Mouse (Mus musculus) thymus, postnatal 10 days (tissue): ENCODE results near the gene 1700057G04Rik.
"Not testable (repeated sequence)": the region's sequence is repeated elsewhere in the genome, so short reads cannot be mapped to it uniquely, and the experiment has no call there.

ENCODE experiments used
- DNase-seq, 2 experiments: peaks; one replicate each; pipeline ENCODE4 v3.0.0; 2021; ENCODE audit warnings: low spot score in 2 of 2

Gene 1700057G04Rik

DNA sequence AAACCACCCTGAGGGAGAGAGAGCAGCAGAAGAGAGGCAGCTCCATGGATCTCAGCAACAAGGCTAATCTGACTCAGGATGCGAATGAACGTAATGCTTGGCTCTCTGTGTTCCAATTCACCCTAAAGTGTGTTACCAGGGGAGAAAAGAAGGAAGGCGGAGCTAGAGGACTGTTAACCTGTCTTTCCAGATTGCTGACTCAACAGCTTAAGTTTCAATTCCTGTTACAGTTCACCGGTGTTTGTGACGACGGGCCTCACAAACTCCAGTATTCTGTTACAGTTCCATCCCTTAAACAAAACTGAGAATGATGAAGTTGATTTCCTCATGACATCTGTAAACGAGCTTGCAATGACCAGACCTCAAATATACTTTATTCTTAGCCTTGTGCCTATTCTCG is 4.1 kb upstream of the 1700057G04Rik start:
- DNase-seq: no peak

DNA sequence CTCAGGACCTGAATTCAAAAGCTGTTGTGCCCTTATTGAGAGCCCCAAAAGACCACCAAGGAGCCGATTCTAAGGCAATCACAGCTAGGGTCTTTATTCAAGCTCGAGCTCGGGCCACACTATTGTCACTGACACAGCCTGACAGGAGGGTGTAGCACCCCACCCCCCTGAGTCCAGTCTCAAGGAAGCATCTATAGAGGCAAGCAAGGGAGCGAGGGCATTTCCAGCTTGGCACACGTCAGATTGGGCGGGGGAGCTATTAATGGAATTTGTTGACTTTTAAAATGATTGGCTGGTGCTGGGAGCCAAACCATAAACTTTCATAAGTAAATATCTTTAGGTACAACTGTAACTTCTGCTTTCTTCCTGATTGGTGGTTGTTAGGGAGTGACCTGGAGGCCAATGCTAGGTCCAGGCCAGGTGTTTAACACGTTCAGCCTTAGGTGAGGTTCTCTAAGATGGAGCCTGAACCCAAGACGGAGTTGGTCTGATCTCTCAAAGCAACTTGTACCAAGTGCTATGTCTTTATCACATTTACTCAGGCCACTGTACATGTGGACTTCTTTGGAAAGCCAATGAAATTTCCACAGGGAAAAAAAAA is 3.5 kb upstream of the 1700057G04Rik start:
- DNase-seq: no peak

DNA sequence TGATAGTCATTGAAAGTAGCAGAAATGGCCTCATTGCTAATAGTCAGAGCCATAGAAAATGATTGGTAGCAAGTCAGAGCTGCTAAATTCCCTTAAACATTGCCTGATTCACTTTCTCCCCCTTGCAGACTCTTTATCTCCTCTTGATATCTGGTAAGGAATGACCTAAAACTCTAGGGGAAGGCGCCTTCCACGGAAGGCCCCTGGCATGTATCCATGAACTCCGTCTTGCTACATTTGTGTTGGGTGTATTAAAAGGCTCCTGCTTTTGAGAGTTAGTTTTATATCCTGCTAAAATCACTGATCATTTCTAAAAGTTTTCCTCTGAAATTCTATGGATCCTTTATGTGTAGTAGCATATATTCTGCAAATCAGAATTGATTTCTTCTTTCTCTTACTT is 7.6 kb downstream of the 1700057G04Rik start:
- DNase-seq: no peak

DNA sequence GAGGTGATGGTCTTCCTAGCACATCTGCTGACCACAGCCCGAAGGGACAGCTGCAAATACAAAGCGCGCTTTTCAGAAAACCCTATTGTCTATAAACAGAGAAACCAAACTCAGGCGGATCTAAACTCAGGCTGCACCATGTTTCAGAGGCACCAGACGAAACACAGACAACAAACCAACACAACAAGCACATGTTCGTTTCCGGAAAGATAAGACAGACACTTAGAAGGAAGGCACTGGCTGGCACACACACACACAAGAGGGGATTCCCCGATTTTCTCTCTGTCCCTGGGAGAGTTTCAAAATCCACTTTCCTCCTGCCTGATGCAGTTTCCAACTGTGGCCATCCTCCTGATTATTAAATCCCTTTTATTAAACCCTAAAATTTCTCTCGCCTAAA is 16.8 kb downstream of the 1700057G04Rik start:
- not testable (repeated sequence) for DNase-seq

DNA sequence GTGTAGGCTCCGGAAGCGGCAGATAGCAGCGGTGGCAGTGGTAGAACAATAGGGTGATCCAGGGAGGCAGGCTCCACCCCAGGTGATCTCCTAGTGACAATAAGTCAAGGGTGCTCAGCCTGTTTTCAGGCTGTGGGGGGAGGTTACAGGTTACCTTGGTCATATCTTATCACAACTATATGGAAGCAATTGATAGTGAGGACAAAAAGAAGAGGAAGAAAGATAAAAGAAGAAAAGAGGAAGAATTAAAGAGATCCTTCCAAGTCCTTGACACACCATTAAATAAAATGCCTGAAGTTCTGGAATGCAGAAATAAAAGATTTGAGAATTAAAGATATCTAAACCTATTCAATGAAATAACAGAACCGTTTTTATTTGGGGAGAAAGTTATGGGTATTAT is 17.6 kb downstream of the 1700057G04Rik start:
- DNase-seq: no peak

DNA sequence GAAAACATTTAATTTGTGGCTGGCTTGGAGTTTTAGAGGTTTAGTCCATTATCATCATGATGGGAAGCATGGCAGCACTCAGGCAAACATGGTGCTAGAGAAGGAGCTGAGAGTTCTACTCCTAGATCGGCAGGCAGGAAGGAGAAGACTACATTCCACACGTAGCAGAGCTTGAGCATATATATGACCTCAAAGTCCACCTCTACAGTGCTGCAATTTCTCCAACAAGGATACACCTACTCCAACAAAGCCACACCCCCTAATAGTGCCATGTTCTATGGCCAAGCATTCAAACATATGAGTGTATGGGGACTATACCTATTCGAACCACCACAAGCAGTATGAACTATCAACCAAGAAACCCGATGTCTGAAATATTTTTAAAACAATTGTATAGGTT is 22.2 kb downstream of the 1700057G04Rik start:
- DNase-seq: no peak

DNA sequence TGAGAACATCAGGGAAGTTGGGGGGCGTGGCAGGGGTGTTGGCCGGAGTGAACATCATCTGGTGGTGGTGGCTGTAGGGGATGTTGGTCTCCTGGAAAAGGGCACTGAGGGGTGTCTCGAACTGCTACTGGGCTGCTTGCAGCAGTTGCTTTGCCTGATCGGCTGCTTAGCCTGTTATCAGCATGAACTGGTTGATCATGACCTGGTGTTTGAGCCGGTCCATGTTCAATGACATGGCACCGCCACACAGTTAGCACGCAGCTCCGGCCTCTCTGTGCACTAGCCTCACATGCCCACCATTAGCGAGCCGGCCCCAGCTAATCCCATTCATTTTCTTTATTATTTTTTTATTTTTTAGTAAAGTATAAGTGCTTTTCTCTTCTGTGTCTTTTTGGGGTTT is 25.7 kb downstream of the 1700057G04Rik start:
- DNase-seq: no peak

DNA sequence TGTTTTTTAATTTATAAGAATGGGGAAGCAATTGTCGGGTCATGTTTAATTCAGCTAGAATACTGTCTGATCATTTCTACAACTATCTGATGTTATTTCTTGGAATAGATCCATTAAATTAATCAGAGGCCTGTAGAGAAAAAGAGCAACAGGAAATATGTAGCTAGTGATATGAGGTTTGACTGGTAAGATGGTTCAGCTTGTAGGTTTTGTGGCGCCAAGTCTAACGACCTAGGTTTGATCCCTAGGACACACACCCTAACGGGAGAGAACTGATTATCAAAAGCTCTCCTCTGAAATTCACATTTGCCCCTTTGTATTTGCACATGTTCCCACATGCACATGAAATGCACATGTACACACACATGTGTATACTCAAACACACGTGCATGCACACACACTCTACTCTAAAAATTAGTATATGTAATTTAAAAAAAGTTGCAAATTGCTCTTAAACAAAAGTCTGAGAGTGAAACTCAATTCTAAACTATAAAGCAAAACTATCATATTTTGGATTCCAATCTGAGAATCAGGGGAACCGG is 26.2 kb downstream of the 1700057G04Rik start:
- DNase-seq: no peak

DNA sequence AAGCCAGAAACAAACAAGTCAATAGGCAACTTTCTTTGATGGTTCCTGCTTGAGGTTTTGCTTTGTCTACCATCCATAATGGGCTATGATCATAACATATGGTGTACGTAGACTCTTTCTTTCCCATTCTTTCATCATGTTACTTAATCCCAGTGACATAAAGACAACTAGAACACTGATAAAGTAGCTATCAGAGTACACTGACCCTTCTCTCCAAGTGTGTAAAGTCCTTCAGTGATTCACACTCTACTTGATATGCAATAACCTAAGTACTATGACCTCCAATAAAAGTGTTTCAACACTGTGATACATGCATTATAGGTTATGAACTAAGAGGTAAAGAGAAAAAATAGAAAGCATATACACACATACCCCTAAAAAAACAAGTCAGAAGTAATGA is 27.9 kb downstream of the 1700057G04Rik start:
- no peak for DNase-seq

DNA sequence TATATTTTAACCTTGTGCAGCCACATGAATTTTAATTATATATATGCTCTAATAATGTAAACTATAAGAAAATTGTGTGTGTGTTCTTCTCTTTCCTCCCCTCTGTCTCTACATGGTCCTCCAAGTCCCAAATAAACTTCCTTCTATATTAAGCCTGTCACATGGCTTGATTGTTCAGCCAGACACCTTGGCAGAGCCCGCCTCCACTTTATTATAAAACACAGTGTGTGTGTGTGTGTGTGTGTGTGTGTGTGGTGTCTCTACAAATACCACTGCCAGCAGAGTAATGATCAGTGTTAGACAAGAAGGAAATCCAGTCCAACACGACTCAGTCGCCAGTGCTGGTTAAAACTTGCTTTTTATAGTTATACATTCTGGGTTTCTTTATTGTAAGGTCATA is 28.5 kb downstream of the 1700057G04Rik start:
- DNase-seq: no peak

DNA sequence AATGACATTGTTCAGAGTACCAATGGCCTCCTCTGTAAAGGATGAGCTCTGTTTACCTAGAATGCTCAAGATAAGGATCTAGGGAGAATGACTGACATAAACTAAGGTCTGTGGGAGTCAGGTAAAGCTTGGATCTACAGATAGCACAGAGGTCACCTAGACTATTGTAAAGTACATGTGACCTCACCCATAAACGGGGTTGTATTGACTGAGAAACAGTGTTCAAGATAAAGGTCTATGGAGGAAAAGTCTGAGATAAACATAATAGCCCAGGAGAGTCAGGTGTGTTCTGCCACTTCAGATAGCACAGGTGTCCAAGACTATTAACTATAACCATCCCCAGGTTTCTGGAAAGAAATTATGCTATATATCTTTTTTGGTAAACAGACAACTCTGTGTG is 29.8 kb downstream of the 1700057G04Rik start:
- DNase-seq: no peak

DNA sequence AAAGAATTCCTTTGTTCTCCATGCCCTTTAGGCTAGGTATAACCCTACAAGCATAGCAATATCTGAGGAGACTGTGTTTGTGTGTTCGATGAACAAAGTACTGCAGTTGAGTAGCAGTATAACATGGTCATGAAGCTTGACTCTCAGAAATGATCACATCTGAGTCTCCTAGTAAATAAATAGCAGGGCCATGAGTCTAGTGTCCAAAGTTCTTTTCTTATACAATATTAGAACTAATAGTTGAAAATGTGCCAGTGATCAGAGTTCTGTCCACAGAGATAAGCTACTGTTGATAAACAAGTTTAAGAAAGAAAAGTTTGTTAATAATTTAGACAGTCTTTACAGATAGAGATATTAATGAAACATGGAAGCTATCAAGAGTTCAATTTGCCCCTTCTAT is 42.7 kb downstream of the 1700057G04Rik start:
- DNase-seq: no peak

DNA sequence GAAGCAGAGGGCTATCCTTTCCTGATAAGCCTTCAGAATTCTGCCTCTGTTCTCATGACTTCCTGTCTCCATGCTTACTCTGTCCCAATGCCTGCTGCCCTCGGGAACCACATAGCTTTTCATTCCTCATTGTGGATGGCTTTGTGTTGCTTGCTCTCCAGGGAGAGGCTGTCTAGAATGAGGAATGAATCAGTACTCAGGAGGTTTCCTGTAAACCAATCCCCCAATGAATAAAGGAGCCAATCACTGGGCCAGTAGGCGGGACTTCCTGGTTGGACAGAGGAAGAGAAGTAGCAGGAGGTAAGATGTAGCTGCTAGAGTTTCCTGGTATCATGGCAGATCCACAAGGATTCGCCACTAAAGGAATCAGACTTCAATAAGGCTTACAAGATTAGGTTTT is 44.1 kb downstream of the 1700057G04Rik start:
- no peak for DNase-seq

DNA sequence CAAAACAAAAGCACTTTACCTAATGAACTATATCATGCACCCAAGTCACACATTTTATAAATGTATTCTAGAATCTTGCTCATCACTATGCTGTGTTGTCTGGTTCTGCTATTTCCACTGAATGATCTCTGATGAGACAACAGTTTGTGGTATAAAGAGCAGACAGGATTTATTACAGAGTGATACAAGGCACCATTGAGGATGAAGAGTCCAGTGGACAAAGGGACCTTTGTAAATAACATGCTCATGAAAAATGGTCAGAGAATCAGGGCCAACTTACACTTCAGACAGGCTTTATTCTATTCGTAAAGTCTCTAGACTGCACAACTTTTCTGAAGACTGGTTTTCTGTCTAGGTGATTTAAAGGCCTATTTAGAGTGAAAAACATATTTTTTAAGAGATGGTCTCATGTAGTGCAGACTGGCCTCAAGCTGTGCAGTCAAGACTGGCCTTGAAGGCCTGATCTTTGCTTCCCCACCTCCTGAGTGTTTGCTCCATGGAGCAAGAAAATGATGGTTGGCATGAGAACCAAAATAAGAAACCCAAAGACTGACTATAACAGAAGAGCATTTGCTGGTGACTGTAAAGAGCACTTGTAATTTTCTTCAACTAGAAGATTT is 51.6 kb downstream of the 1700057G04Rik start:
- DNase-seq: no peak

DNA sequence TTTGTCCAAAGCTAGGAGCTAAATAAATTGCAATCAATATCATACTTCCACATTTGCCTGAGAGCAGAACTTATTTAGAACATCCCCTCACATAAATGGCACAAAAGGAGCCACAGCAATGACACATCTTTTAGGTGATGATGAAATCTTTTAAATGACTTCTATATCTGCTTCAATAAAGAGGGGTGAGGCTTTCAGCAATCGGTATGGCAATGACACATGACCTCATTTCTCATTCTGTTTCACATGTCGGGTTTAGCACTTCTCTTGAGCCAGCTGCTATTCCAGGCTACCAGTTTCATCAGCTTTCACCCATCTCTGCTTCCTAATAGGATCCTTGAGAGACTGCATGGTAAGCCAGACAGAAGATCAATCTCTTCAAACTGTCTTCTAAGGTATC is 54.3 kb downstream of the 1700057G04Rik start:
- no peak for DNase-seq

DNA sequence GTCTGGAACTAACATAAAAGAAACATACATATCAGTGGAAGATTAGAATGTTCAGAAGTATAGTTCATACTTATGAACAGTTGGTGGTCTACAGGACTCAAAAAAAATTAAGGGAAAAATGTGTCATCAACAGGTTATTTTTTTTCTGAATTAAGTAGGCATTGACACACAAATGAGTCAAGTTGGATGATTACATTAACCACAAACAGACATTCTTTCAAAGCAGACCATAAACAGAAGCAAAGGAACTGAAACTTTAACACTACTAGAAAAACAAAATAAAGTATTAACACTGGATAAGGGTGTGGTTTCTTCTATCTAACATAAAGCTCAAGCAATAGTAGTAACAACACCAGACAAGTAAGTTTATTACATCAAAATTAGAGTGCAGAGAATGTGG is 59.7 kb downstream of the 1700057G04Rik start:
- no peak for DNase-seq

DNA sequence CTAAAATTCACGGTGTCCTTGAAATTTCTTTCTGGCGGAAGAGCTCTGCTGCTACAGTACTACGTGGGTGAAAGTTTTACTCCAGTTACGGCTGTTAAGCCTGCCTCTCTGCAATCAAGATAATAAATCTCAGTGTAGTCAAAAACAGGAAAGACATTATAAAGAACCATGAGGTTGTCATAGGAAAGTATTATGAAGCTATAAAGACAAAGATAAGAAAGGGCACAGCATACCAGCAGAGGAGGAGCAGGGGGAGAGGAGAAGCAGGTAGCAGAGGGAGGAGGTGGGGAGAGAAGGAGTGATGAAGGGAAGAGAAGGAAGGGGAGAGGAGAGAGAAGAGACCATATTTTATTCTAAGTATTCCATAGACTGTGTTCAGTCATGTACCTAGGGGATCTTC is 64.7 kb downstream of the 1700057G04Rik start:
- DNase-seq: no peak

DNA sequence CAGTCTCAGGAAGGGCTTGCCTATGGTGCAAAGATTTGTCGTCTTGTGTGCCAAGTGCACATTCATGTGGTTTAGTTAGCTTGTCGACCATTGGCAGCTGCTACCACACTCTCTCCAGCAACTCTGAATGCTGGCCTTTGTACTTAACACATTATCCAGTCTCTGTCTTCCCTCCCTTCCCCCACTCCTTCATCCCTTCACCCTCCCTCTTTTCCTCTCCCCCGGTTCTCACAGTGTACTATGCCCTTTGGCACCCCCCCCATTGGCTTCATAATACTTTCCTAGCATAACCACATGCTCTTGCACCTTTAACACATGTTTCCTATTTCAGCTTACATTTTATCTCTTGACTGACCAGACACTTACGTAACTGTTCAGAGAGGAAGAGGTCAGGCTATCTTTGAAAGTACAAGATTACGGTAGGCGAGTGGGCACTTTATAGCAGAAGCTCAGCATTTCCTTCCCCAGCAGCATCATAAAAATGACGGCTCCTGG is 65.6 kb downstream of the 1700057G04Rik start:
- DNase-seq: no peak

DNA sequence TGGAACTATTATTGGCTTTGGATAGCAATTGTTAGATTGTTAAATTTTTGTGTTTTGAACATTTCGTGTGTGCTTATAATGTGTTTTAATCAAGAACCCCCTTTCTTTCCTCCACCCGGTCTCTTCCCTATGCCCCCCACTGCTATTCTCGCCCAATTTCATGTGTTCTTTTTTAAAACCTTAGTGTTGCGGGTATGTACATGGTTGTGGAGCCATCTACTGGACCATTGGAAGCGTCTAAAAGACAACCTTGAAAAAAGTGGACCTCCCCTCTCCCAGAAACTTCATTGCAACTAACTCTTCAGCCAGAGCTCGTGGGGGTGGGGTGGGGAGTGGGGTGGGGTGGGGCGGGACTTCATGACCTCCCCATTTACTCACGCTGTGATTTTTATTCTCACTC is 66.2 kb downstream of the 1700057G04Rik start:
- DNase-seq: no peak

DNA sequence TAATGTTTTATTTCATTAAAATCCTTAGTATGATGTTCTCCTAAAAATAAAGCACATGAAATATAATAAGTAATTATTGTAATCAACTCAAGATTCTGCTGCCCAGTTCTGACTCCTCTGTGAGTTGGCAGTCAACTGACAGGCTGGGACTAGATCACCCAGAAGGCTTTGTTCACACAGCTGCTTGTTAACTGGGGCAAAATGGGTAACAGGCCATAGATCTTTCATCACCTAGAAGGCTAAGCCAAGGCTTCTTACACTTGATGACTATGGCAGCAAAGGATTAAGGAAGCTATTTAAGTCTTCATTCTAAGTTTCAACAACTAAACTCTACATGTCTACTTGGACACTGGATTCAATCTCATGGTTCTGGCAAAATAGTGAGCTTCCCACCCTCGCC is 68.8 kb downstream of the 1700057G04Rik start:
- DNase-seq: no peak

DNA sequence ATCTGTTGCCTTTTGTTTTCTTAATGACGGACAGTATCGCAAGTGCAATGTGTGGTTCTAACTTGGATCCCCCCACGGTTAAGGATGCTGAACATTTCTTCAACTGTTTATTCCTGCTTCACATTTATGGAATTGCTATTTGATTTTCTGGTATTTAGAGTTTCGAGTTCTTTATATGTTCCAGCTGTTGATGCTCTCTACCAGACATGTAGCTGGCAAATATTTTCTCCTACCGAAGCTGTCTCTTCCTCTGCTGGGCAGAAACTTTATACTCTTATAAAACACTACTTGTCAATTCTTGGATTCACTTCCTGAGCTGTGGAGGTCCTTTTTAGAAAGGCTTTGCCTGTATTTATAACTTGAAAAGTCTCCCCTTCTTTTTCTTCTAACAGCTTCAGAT is 70.1 kb downstream of the 1700057G04Rik start:
- no peak for DNase-seq

DNA sequence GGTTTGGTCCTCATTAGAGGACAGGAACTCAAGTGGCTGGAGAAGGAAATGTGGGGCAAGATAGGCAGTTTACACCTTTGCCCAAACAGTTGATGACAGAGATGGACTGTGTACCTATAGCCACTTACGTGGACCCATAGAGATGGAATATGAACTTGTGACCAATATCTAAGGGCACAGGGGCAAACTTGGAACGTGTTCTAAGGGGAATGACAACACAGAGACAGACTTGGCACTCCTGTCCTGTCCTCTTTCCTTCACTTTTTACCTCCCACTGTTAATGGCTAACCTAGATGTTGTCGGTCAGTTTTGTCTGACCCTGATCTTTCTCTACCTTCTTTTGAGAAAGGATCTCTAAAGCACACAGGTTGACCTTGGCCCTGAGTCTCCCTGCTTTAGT is 74.2 kb downstream of the 1700057G04Rik start:
- DNase-seq: no peak

DNA sequence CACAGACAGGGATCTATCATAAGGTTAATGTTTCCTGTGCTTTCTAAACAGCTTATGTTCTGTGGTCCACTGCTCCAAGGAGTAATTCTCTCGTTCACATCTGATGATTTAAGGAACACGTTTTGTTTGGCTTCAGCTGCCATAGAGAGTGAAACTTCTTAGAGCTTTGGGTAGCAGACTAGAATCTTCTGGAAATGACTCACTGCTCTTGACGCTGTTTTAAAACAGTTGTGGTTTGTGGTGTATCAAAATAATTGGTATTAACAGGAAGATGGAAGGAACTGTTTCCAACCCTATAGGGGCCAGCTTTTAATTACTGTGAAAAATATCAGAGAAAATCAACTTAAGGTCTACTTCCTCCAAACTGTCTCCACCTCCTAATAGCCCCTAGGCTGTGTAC is 75.2 kb downstream of the 1700057G04Rik start:
- no peak for DNase-seq

DNA sequence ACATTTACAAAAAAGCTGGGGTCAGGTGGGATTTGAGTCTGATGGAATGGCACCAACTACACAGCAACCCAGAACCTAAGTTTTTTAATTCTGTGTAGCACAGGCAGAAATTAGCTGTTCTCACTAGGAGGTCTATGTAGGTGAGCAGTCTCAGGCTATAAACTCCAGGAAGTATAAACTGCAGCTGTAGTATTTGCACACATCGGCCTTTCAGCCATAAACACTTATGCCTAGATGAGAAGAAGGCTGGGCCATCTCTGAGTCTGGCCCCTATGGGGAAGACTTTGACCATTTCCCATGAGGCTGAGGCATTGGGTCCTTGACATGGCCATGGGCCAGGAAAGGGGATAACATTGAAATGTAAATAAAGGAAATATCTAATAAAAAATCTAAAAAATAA is 76.7 kb downstream of the 1700057G04Rik start:
- no peak for DNase-seq
